Mouse (Mus musculus) neural tube, embryonic 14.5 days (tissue): ENCODE measurements around the gene Haghl. TPM values are rescaled to one million over a fixed set of nuclear protein-coding genes. Genes with fewer than 3 reads are reported as not detected.
A peak's percentile ranks its signal among the peaks of the same experiment; 100 is the strongest.

Source experiments
- ATAC-seq: fragments of 200-750 bp; cut with Nextera tagmentation; 2 replicates; pipeline ENCODE4 v1.8.0; 2017; ENCODE audit warnings: low read depth, mild to moderate bottlenecking, moderate TSS enrichment, moderate library complexity
- H3K27ac ChIP-seq: fragments of 300-500 bp; sonication (generic); 2 replicates; pipeline ENCODE4 v1.5.1; 2014; ENCODE audit warnings: low read depth, mild to moderate bottlenecking, control low read depth, low read length, moderate library complexity, mixed read lengths
- H3K27me3 ChIP-seq: fragments of 300-500 bp; sonication (generic); 2 replicates; pipeline ENCODE4 v1.6.1; 2014; ENCODE audit warnings: low read length; ENCODE audit not compliant: control insufficient read depth, insufficient read depth
- H3K36me3 ChIP-seq: fragments of 300-500 bp; sonication (generic); 2 replicates; pipeline ENCODE4 v1.6.1; 2014; ENCODE audit warnings: low read length, mixed read lengths; ENCODE audit not compliant: control insufficient read depth, insufficient read depth
- H3K4me1 ChIP-seq: fragments of 300-500 bp; sonication (generic); 2 replicates; pipeline ENCODE4 v1.6.1; 2014; ENCODE audit warnings: low read length; ENCODE audit not compliant: control insufficient read depth, insufficient read depth
- H3K4me2 ChIP-seq: fragments of 300-500 bp; sonication (generic); 2 replicates; pipeline ENCODE4 v1.6.1; 2014; ENCODE audit warnings: mild to moderate bottlenecking, low read depth, low read length, control low read depth
- H3K4me3 ChIP-seq: fragments of 300-500 bp; sonication (generic); 2 replicates; pipeline ENCODE4 v1.5.1; 2014; ENCODE audit warnings: low read depth, low read length, control low read depth, mixed read lengths
- H3K9ac ChIP-seq: fragments of 300-500 bp; sonication (generic); replicated peaks from 2 replicates; pipeline ENCODE4 v1.6.1; 2014; ENCODE audit warnings: low read depth, mild to moderate bottlenecking, control low read depth, low read length, mixed read lengths
- H3K9me3 ChIP-seq: fragments of 300-500 bp; sonication (generic); 2 replicates; pipeline ENCODE4 v1.6.1; 2016; ENCODE audit warnings: low read length; ENCODE audit not compliant: control insufficient read depth
- WGBS: fragments of 180-500 bp; shearing (Covaris S2); extraction: QIAGEN DNeasy Blood & Tissue Kit; methylation state at CpG from one replicate; pipeline ENCODE4 v1.1.7; 2014; 5-methylcytosine and 5-hydroxymethylcytosine counted together
- polyA plus RNA-seq: library from polyadenylated mRNA; unstranded; fragments of >200 nt; fragmentation: Nextera tagmentation; extraction: Ambion mirVana; gene quantifications from 2 replicates; pipeline ENCODE4 v1.2.1, GENCODE M21; 2014

Haghl gene
- polyA plus RNA-seq, 1 experiment from 2014 or later, result 181 TPM

DNA sequence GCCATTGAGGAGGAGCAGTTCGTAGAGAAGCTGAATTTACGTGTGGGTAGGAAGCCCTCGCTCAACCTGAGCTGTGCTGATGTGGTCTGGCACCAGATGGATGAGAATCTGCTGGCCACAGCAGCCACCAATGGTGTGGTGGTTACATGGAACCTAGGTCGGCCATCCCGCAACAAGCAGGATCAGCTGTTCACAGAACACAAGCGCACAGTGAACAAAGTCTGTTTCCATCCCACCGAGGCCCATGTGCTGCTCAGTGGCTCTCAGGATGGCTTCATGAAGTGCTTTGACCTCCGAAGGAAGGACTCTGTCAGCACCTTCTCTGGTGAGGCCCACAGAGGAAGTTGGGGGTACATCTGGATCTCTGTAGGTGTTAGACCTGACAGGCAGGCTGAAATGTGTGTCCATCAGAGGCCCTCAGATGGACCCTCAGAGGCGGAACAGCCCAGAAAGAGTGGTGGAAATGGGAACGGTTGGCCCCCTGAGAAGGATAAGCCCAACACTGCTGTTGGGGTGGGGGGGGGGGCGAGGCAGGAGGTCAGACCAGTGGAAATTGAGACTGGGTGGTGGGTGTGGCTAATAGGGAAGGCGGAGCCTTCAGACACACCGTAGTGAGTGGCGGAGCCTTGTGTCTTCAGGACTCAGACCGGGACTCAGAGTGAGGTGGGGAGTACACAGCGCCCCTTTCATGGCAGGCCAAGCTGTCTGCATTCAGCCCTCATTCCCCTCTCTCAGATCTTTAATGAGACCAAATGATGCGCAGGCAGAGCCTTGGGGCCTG lies 39.1 kb upstream of the Haghl start:
- 74% methylated on average over 17 of the region's 17 CpGs for WGBS

DNA sequence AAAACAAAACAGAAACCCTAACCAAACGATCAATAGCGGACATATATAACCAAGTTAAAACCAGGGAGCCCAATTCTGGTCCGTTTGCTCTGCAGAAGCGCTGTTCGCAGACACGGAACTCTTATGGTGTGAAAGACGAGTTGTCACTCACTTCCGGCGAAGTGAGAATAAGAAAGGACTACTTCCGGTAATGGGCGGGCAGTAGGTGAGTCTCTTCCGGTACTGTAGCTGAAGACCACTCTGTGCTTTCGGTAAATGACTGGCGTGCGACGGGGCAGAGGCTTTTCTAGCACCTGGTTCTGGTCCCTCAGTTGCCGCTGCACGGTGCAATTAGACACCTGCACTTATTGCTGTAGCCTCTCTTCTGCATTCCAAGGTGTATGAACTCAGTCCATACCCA lies 38.0 kb upstream of the Haghl start, which contains the start of gene Wdr24:
Wdr24 (plus strand) TSS at position 176 of the 400 bp plus-strand sequence.
- Histone ChIP-seq H3K4me1 (peaks cover 26% of the 10 kb centered on the region), H3K9ac (peak within 1 kb of the TSS; percentile 63), H3K9me3 (no peaks in the 10 kb centered on the region), H3K27ac (peak within 1 kb of the TSS; percentile 53), H3K4me2 (peak within 1 kb of the TSS; percentile 99), H3K27me3 (0 out of 2 replicates have a peak, but pooled peaks cover under 1% of the 10 kb centered on the region), H3K36me3 (peaks cover 11% of the 10 kb centered on the region; the same call in 1 of the 2 replicates), H3K4me3 (peak within 1 kb of the TSS; percentile 54)
- ATAC-seq, result peak; percentile 75
- 0% methylated on average over 18 of the region's 18 CpGs for WGBS

More for the DNA sequence above, 39.1 kb upstream of the Haghl start:
- no peak overlapping the region for H3K27ac ChIP-seq
- no peaks in the 10 kb centered on the region for H3K9me3 ChIP-seq
- H3K9ac ChIP-seq, result peak overlapping the region; percentile 63; the same call in 1 of the 2 replicates
- H3K4me2 ChIP-seq, result peak overlapping the region; percentile 99
- peaks cover 30% of the 10 kb centered on the region for H3K4me1 ChIP-seq
- H3K36me3 ChIP-seq, result peaks cover 10% of the 10 kb centered on the region; the same call in 1 of the 2 replicates
- no peak for ATAC-seq
- no peaks in the 10 kb centered on the region for H3K27me3 ChIP-seq
- H3K4me3 ChIP-seq, result peak overlapping the region; percentile 54

DNA sequence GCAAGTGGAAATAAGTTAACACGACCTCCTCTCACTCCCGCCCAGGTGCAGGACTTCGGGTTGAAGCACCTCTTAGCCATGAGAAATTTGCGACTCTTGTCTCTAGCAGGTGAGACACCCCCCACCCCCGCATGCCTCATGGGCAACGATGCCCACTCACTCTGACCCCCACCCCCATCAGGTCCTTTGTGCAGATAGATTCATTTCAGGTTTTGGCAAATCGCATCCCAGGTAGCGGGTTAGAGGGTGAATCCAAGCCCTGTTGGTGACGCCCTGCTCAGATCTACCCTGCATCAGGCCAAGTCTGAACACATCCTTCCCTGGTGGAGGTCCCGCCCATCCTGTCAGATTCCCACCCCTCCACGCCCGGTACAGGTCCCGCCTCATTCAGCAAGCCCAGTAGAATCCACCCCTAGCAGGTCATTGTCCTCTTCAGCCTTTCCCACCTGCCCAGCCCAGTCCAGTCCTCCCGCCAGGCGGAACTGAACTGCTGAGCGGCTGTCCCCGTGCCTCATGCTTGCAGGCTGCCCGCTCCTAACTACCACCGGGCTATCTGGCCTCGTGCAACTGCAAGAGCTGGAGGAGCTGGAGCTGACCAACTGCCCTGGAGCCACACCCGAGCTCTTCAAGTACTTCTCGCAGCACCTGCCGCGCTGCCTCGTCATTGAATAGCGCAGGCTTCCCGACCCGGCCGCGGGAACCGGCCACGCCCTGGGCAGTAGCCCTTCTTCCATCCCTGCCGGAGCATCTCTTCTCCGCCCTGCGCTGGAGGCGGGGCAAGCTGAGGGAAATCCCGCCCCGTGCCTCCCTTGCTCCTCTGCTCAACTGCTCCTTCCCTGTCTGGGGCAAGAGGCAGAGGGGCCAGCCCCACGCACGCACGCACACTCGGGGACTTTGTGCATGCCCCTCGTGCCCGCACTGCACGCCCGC lies 33.6 kb upstream of the Haghl start:
- peaks cover 4% of the 10 kb centered on the region for H3K4me1 ChIP-seq
- H3K4me3 ChIP-seq, result no peak overlapping the region
- no peak overlapping the region for H3K27ac ChIP-seq
- no peak overlapping the region for H3K4me2 ChIP-seq
- H3K9me3 ChIP-seq, result no peaks in the 10 kb centered on the region
- no peak for ATAC-seq
- peaks cover 21% of the 10 kb centered on the region for H3K36me3 ChIP-seq
- H3K9ac ChIP-seq, result no peak overlapping the region
- WGBS, result 8% methylated on average over 46 of the region's 46 CpGs
- peaks cover 8% of the 10 kb centered on the region; the same call in 1 of the 2 replicates for H3K27me3 ChIP-seq

DNA sequence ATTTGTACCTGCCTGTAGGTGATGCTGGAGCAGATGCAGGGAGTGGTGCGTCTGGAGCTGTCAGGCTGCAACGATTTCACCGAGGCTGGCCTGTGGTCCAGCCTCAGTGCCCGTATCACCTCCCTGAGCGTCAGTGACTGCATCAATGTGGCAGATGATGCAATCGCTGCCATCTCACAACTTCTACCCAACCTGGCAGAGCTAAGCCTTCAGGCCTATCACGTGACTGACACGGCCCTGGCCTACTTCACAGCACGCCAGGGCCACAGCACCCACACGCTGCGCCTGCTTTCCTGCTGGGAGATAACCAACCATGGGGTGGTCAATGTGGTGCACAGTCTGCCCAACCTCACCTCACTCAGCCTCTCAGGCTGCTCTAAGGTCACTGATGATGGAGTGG lies 32.2 kb upstream of the Haghl start:
- H3K27me3 ChIP-seq, result peaks cover 8% of the 10 kb centered on the region; the same call in 1 of the 2 replicates
- no peak for ATAC-seq
- no peak overlapping the region for H3K4me3 ChIP-seq
- 0 out of 2 replicates have a peak, but pooled peaks cover 8% of the 10 kb centered on the region for H3K4me1 ChIP-seq
- no peak overlapping the region for H3K27ac ChIP-seq
- no peaks in the 10 kb centered on the region for H3K9me3 ChIP-seq
- no peak overlapping the region for H3K9ac ChIP-seq
- 88% methylated on average over 11 of the region's 11 CpGs for WGBS
- no peak overlapping the region for H3K4me2 ChIP-seq
- H3K36me3 ChIP-seq, result peaks cover 21% of the 10 kb centered on the region

DNA sequence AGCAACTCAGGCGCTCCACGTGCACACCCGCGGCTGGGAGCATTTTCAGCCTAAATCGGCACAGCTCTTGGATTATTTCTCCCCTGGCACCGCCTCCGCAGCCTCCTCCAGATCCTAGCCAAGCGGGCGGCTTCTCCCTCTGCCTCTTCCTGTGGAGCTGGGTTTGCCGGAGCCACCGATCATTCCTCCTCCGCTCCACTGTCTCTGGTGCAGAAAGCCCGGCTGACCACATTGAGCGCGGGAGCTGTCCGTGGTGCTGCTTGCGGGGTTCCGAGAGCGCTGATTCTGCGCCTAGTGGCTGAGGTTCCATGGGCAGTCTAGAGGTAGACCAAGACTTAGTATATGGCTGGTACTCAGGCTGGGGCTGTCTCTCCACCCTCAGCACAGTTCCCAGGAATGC lies 28.0 kb upstream of the Haghl start:
- Histone ChIP-seq H3K4me3 (peak overlapping the region; percentile 11; the same call in 1 of the 2 replicates), H3K9ac (no peak overlapping the region; the same call in 1 of the 2 replicates), H3K27me3 (peaks cover 8% of the 10 kb centered on the region; the same call in 1 of the 2 replicates), H3K9me3 (no peaks in the 10 kb centered on the region), H3K27ac (0 out of 2 replicates have a peak overlapping the region, but pooled peaks have one; percentile 2), H3K4me2 (peak overlapping the region; percentile 34), H3K36me3 (peaks cover 15% of the 10 kb centered on the region), H3K4me1 (peaks cover 24% of the 10 kb centered on the region)
- no peak; the same call in 1 of the 2 replicates for ATAC-seq
- WGBS, result 2% methylated on average over 20 of the region's 20 CpGs

DNA sequence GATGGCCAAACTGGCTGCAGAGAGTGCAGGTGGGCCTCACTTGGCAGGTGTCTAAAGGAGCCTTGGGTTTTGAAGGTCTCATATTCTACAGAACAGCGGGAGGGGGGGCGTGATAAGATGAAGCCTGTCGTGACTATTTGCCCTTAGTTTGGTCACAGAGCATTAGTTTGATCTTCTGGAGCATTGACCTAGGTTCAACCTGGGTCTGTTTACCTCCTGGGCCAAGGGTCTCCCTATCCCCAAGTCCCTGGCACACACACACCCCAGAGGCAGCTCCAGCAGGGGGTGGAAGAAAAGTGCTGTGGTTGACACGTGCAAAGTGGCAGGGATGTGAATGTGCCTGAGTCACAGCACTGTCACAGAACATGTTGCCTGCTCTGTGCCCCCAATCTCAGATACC lies 25.4 kb upstream of the Haghl start:
- WGBS, result 70% methylated on average over 4 of the region's 4 CpGs
- peak overlapping the region; percentile 99; the same call in 1 of the 2 replicates for H3K4me2 ChIP-seq
- no peaks in the 10 kb centered on the region for H3K9me3 ChIP-seq
- H3K36me3 ChIP-seq, result no peaks in the 10 kb centered on the region
- no peak overlapping the region for H3K4me3 ChIP-seq
- peaks cover 24% of the 10 kb centered on the region for H3K4me1 ChIP-seq
- no peak overlapping the region for H3K9ac ChIP-seq
- H3K27ac ChIP-seq, result no peak overlapping the region
- no peak for ATAC-seq
- H3K27me3 ChIP-seq, result no peaks in the 10 kb centered on the region

DNA sequence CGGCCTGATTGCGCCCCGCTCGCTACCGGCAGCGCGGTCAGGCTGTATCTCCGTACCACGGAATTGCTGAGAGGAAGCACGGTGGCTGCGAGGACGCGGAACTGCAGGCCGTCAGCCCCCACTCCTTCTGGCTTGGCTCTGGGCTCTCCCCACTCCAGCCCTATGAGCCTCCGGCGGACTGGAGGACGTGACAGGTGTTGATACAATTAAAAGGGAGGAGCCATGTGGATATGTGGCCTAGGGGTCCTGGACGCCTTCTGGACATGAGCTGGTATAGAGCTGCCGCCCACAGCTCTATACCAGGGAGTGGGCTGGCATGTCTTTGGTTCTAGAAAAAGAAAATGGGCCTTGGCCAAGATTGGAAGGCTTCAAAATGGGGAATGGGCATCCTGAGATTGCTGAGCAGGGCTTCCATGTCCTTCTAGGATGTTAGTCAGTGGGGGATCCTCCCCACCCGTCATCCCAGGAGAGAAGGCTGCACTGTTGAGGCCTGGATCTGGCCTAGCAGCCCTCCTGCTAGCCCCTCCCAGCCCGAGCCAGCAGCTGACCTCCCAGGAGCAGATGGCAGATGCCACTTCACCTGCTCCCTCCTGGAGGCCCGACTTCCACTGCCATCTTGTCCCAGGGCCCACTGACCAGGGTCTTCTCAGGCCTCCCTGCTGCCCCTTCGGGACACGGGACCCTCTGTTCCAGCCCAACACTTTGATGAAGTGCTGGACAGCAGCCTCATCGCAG lies 24.3 kb upstream of the Haghl start:
- no peaks in the 10 kb centered on the region for H3K9me3 ChIP-seq
- H3K4me3 ChIP-seq, result peak overlapping the region; percentile 90
- 5% methylated on average over 23 of the region's 25 CpGs for WGBS

More for the DNA sequence above, 24.3 kb upstream of the Haghl start:
- Histone ChIP-seq H3K9ac (peak overlapping the region; percentile 94), H3K4me2 (peak overlapping the region; percentile 99), H3K27me3 (no peaks in the 10 kb centered on the region), H3K4me1 (peaks cover 24% of the 10 kb centered on the region), H3K27ac (peak overlapping the region; percentile 97), H3K36me3 (no peaks in the 10 kb centered on the region)
- ATAC-seq, result peak; percentile 47; the same call in 1 of the 2 replicates
